Mouse (Mus musculus) ES-E14 (cell line): ENCODE results near the gene Arid5b.

Experiments
- ZC3H11A ChIP-seq: IDR thresholded peaks from 2 replicates; pipeline ENCODE4 v1.6.1; 2012; ENCODE audit warnings: low read depth, mild to moderate bottlenecking, inconsistent platforms, low read length, borderline replicate concordance
- ZNF384 ChIP-seq: IDR thresholded peaks from 2 replicates; pipeline ENCODE4 v1.6.1; 2012; ENCODE audit warnings: low read depth, low read length, inconsistent platforms

- TF ChIP-seq ZNF384 (no peak), ZC3H11A (no peak)
These were observed 170.8 kb downstream of the Arid5b start for GRCm38 (mm10) chr10:68107716-68108115.
